Mouse (Mus musculus) cortical plate, adult 2 months (tissue): ENCODE data around the gene Arnt.

Experiments
- CTCF ChIP-seq: fragments of 200-500 bp; IDR thresholded peaks from 2 replicates; pipeline ENCODE4 v1.5.1; 2011; ENCODE audit warnings: mild to moderate bottlenecking, control low read depth, low read length; ENCODE audit not compliant: insufficient read depth; ENCODE audit errors: extremely low read depth
- POLR2A ChIP-seq: fragments of 200-500 bp; IDR thresholded peaks from 2 replicates; pipeline ENCODE4 v1.6.1; 2011; ENCODE audit warnings: mild to moderate bottlenecking, low read length, control low read depth; ENCODE audit not compliant: insufficient read depth; ENCODE audit errors: extremely low read depth

DNA sequence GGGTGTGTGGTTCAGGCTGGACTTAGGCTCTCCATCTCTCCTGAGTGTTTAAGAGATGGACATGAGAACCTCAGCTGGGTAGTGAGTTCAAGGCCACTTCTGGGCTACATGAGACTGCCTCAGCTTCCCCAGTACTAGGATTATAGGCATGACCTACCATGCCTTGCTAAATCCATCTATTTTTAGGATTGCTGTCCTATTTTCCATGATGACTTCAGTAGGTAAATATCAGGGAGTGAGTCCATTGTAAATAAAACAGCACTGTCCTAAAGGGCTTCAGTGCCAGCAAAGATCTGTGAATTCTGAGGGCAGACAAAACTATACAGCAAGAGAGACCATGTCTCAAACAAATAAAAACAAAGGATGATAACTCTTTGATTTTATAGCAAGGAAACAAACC lies 5.5 kb downstream of the Arnt start:
- TF ChIP-seq POLR2A (no peak), CTCF (no peak)
